ENCODE assay signal across 33 mouse cellular contexts in the genomic region with DNA sequence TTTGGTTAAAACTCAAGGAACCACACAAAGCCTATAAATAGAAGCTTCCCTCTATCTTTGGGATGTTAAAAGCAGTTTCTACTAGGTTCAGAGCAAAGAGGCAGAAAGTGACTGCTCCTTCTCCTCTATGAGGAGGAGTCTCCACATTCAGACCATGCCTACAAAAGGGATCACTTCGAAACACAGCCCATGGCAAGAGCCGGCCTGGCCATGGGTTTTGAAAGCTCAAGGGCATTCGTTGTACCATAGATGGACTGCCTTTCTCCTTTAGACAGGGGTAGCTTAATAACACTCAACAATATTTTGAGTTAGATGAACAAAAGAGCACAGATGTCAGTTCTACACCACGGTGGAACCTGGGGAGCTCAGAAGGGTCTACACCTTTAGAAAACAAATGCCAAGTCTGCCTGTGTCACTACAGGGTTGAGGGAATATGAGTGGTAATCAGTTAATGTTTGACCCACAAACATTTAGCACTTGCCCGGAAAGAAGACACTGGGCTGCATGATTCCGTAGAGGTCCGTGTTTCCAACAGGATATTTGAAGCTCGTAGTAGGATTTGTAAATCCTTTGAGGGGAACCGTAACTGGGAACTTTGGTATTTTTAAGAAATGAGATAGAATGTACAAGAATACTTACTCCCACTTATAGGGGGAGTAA.
DNase-seq lines count a peak whose midpoint lies in the region; ATAC-seq and TF ChIP-seq lines count a peak whose summit lies in the region.
"Had no signal": no experiment of that assay in that cellular context is flagged by ENCODE, and none has a peak within 500 bp of the region (broad histone marks: within the 10 kb centered on the region; RNA-seq: fewer than 3 reads in every experiment).

No protein-coding gene starts in this region.

- peaks cover 15% of the 10 kb centered on the region for H3K9me3 ChIP-seq in intestine, embryonic 14.5 days (ENCODE audit: control insufficient read depth, low read length)
- 0 out of 2 replicates have a peak, but pooled peaks cover 3% of the 10 kb centered on the region for H3K9me3 ChIP-seq in intestine, postnatal 0 days (ENCODE audit: control insufficient read depth)
- H3K9me3 ChIP-seq in kidney, embryonic 15.5 days (replicated peaks): peaks cover 6% of the 10 kb centered on the region; the same call in 1 of the 2 replicates
- peaks cover 9% of the 10 kb centered on the region; the same call in 1 of the 2 replicates for H3K9me3 ChIP-seq in kidney, embryonic 14.5 days (ENCODE audit: control insufficient read depth, low read length)
- peaks cover 7% of the 10 kb centered on the region; the same call in 1 of the 2 replicates for H3K9me3 ChIP-seq in lung, embryonic 14.5 days (ENCODE audit: low read depth, low read length)
- H3K9me3 ChIP-seq: embryonic facial prominence, embryonic 12.5 days had no signal

- no peak for ATAC-seq in intestine, embryonic 14.5 days (replicated peaks; ENCODE audit: low FRiP score, low TSS enrichment, low read depth)
- ATAC-seq in intestine, postnatal 0 days: no peak
- no peak for ATAC-seq in kidney, embryonic 15.5 days (replicated peaks; ENCODE audit: low FRiP score)
- ATAC-seq in kidney, embryonic 14.5 days (ENCODE audit: low FRiP score, low TSS enrichment): no peak
- ATAC-seq in lung, embryonic 14.5 days (ENCODE audit: insufficient read depth): no peak
- ATAC-seq: activated CD4-positive, CD25-positive, alpha-beta regulatory T cell, adult 4 months; forebrain, embryonic 14.5 days; hindbrain, postnatal 0 days; intestine, embryonic 16.5 days had no signal

- peaks cover 32% of the 10 kb centered on the region for H3K4me1 ChIP-seq in intestine, embryonic 14.5 days (replicated peaks; ENCODE audit: control insufficient read depth, insufficient read depth, low read length)
- peaks cover 7% of the 10 kb centered on the region; the same call in 1 of the 2 replicates for H3K4me1 ChIP-seq in intestine, postnatal 0 days (replicated peaks; ENCODE audit: control insufficient read depth, insufficient read depth, low read length)
- H3K4me1 ChIP-seq in kidney, embryonic 15.5 days: peaks cover 28% of the 10 kb centered on the region
- H3K4me1 ChIP-seq in kidney, embryonic 14.5 days (ENCODE audit: control insufficient read depth, insufficient read depth, low read length): peaks cover 7% of the 10 kb centered on the region
- peaks cover 10% of the 10 kb centered on the region; the same call in 1 of the 2 replicates for H3K4me1 ChIP-seq in lung, embryonic 14.5 days (ENCODE audit: insufficient read depth)

- H3K4me2 ChIP-seq in intestine, embryonic 14.5 days (ENCODE audit: low read length): no peak overlapping the region
- H3K4me2 ChIP-seq in intestine, postnatal 0 days (replicated peaks; ENCODE audit: low read depth): no peak overlapping the region
- H3K4me2 ChIP-seq in kidney, embryonic 15.5 days: no peak overlapping the region
- H3K4me2 ChIP-seq in kidney, embryonic 14.5 days (replicated peaks; ENCODE audit: low read depth, low read length): no peak overlapping the region
- no peak overlapping the region for H3K4me2 ChIP-seq in lung, embryonic 14.5 days
- H3K4me2 ChIP-seq: embryonic facial prominence, embryonic 12.5 days; heart, embryonic 11.5 days; hindbrain, embryonic 12.5 days; limb, embryonic 12.5 days; midbrain, embryonic 12.5 days; neural tube, embryonic 12.5 days had no signal

- no peaks in the 10 kb centered on the region for H3K27me3 ChIP-seq in intestine, embryonic 14.5 days (replicated peaks; ENCODE audit: control insufficient read depth, insufficient read depth, low read length)
- no peaks in the 10 kb centered on the region for H3K27me3 ChIP-seq in intestine, postnatal 0 days (replicated peaks; ENCODE audit: control insufficient read depth, insufficient read depth, low read length)
- H3K27me3 ChIP-seq in kidney, embryonic 15.5 days: no peaks in the 10 kb centered on the region
- H3K27me3 ChIP-seq in kidney, embryonic 14.5 days (ENCODE audit: control insufficient read depth, insufficient read depth, low read length): no peaks in the 10 kb centered on the region
- H3K27me3 ChIP-seq in lung, embryonic 14.5 days (ENCODE audit: insufficient read depth, low read length): no peaks in the 10 kb centered on the region
- H3K27me3 ChIP-seq: CH12.LX; embryonic facial prominence, embryonic 12.5 days; hindbrain, embryonic 12.5 days; limb, embryonic 12.5 days; megakaryocyte, embryonic 14.5 days; midbrain, embryonic 12.5 days; neural tube, embryonic 12.5 days had no signal

- no peak overlapping the region for H3K27ac ChIP-seq in intestine, embryonic 14.5 days (ENCODE audit: low read depth)
- no peak overlapping the region for H3K27ac ChIP-seq in intestine, postnatal 0 days (ENCODE audit: low read depth, low read length)
- peak overlapping the region; percentile 46 for H3K27ac ChIP-seq in kidney, embryonic 15.5 days
- no peak overlapping the region for H3K27ac ChIP-seq in kidney, embryonic 14.5 days (ENCODE audit: low read depth, low read length)
- peak overlapping the region; percentile 15; the same call in 1 of the 2 replicates for H3K27ac ChIP-seq in lung, embryonic 14.5 days (ENCODE audit: low read depth)
- H3K27ac ChIP-seq: embryonic facial prominence, embryonic 12.5 days; hindbrain, embryonic 12.5 days; hindbrain, postnatal 0 days; layer of hippocampus, adult 2 months; left cerebral cortex, adult 2 months; limb, embryonic 12.5 days; liver, embryonic 14.5 days; midbrain, embryonic 12.5 days; neural tube, embryonic 12.5 days had no signal

- DNase-seq in adrenal gland, adult (ENCODE audit: inconsistent age in 2 of 2, low spot score in 1 of 2): peak; percentile 23 to 70
- DNase-seq in adrenal gland, postnatal 25 days: no peak
- peak; percentile 43 for DNase-seq in intestine, embryonic 14.5 days (ENCODE audit: low spot score)
- DNase-seq in lung, embryonic 14.5 days: no peak
- no peak for DNase-seq in lung, postnatal 36 days
- DNase-seq: cerebellum, adult 11 months; cerebellum, adult 9-10 months; cerebellum, postnatal 36 days; gastrocnemius, postnatal 14 days; heart, postnatal 36 days; lung, postnatal 4 days; right cerebral cortex, adult 18-20 months; spleen, adult 18-20 months; thymus, postnatal 14 days had no signal

- 92% methylated on average over 9 of the region's 9 CpGs for WGBS in intestine, embryonic 14.5 days
- 85% methylated on average over 9 of the region's 9 CpGs for whole genome bisulfite sequencing in intestine, postnatal 0 days
- 85% methylated on average over 9 of the region's 9 CpGs for WGBS in kidney, embryonic 15.5 days
- 90% methylated on average over 9 of the region's 9 CpGs for WGBS in kidney, embryonic 14.5 days
- WGBS in lung, embryonic 14.5 days: 90% methylated on average over 9 of the region's 9 CpGs

- H3K36me3 ChIP-seq in intestine, embryonic 14.5 days (ENCODE audit: control insufficient read depth, insufficient read depth, low read length): peaks cover 28% of the 10 kb centered on the region
- H3K36me3 ChIP-seq in intestine, postnatal 0 days (ENCODE audit: control insufficient read depth, insufficient read depth): peaks cover 13% of the 10 kb centered on the region; the same call in 1 of the 2 replicates
- peaks cover 38% of the 10 kb centered on the region for H3K36me3 ChIP-seq in kidney, embryonic 15.5 days
- peaks cover 15% of the 10 kb centered on the region for H3K36me3 ChIP-seq in kidney, embryonic 14.5 days (ENCODE audit: control insufficient read depth, insufficient read depth, low read length)
- peaks cover 18% of the 10 kb centered on the region for H3K36me3 ChIP-seq in lung, embryonic 14.5 days (ENCODE audit: insufficient read depth)

- no peak overlapping the region for H3K4me3 ChIP-seq in intestine, embryonic 14.5 days (ENCODE audit: low read depth, low read length)
- H3K4me3 ChIP-seq in intestine, postnatal 0 days (ENCODE audit: low read depth, low read length): no peak overlapping the region
- H3K4me3 ChIP-seq in kidney, embryonic 15.5 days (replicated peaks): no peak overlapping the region
- H3K4me3 ChIP-seq in kidney, embryonic 14.5 days (ENCODE audit: low read length): no peak overlapping the region
- no peak overlapping the region for H3K4me3 ChIP-seq in lung, embryonic 14.5 days (ENCODE audit: low read depth, low read length)
- H3K4me3 ChIP-seq: embryonic facial prominence, embryonic 12.5 days; hindbrain, embryonic 12.5 days; layer of hippocampus, adult 2 months; left cerebral cortex, adult 2 months; limb, embryonic 12.5 days; megakaryocyte, embryonic 14.5 days; midbrain, embryonic 12.5 days; myocyte; neural tube, embryonic 12.5 days had no signal

- TF ChIP-seq CTCF in intestine, postnatal 0 days (IDR thresholded peaks at IDR 0.05; ENCODE audit: low read depth): no peak
- no peak for TF ChIP-seq CTCF in lung, embryonic 14.5 days (IDR thresholded peaks at IDR 0.05; ENCODE audit: low read depth)

- H3K9ac ChIP-seq in intestine, embryonic 14.5 days (ENCODE audit: low read length): no peak overlapping the region
- H3K9ac ChIP-seq in intestine, postnatal 0 days (ENCODE audit: low read depth, low read length): no peak overlapping the region
- H3K9ac ChIP-seq in kidney, embryonic 15.5 days: no peak overlapping the region
- no peak overlapping the region for H3K9ac ChIP-seq in kidney, embryonic 14.5 days (ENCODE audit: low read depth, low read length)
- no peak overlapping the region for H3K9ac ChIP-seq in lung, embryonic 14.5 days
- H3K9ac ChIP-seq: embryonic facial prominence, embryonic 12.5 days; hindbrain, embryonic 12.5 days; limb, embryonic 12.5 days; liver, embryonic 14.5 days; midbrain, embryonic 12.5 days; neural tube, embryonic 12.5 days had no signal

Comparison
In these comparisons a context has a peak if more than half of its experiments do, and no peak if none do; other contexts are left out.
1. DNase-seq: peak in adrenal gland, adult (2 of 2) and intestine, embryonic 14.5 days (single experiment); none in adrenal gland, postnatal 25 days (single experiment), lung, embryonic 14.5 days (single experiment) and lung, postnatal 36 days (single experiment).
2. H3K27ac ChIP-seq: peak in kidney, embryonic 15.5 days (single experiment) and lung, embryonic 14.5 days (single experiment); none in intestine, embryonic 14.5 days (single experiment), intestine, postnatal 0 days (single experiment) and kidney, embryonic 14.5 days (single experiment).